Mouse (Mus musculus) thymus, adult 2 months (tissue): ENCODE measurements at regions not wholly inside any gene's neighbourhood (a gene's known extent, or its start where the extent isn't known, plus 50 kb on each side); places are given as distances from the start of the nearest gene placed in this dataset.

Source experiments
- DNase-seq: peaks from one replicate; pipeline ENCODE4 v3.0.0; 2021
- H3K27ac ChIP-seq: fragments of 200-500 bp; 2 replicates; pipeline ENCODE4 v1.5.1; 2012; ENCODE audit warnings: low read length, control low read depth; ENCODE audit not compliant: control insufficient read depth, insufficient read depth
- H3K27me3 ChIP-seq: fragments of 200-500 bp; 2 replicates; pipeline ENCODE4 v1.6.1; 2012; ENCODE audit warnings: mild to moderate bottlenecking, low read length, moderate library complexity, mixed read lengths; ENCODE audit not compliant: control insufficient read depth, insufficient read depth
- H3K36me3 ChIP-seq: fragments of 200-500 bp; 2 replicates; pipeline ENCODE4 v1.6.1; 2012; ENCODE audit warnings: mild to moderate bottlenecking, low read length, moderate library complexity; ENCODE audit not compliant: control insufficient read depth, insufficient read depth
- H3K4me1 ChIP-seq: fragments of 200-500 bp; replicated peaks from 2 replicates; pipeline ENCODE4 v1.6.1; 2012; ENCODE audit warnings: low read length; ENCODE audit not compliant: control insufficient read depth, insufficient read depth
- H3K4me3 ChIP-seq: fragments of 200-500 bp; 2 replicates; pipeline ENCODE4 v1.5.1; 2012; ENCODE audit warnings: mild to moderate bottlenecking, low read length, control low read depth, moderate library complexity; ENCODE audit not compliant: control insufficient read depth, insufficient read depth
- CTCF ChIP-seq: fragments of 200-500 bp; IDR thresholded peaks from 2 replicates; pipeline ENCODE4 v1.5.1; 2012; ENCODE audit warnings: mild to moderate bottlenecking, control low read depth, low read length, moderate library complexity, borderline replicate concordance; ENCODE audit not compliant: control insufficient read depth, poor library complexity, insufficient read depth; ENCODE audit errors: extremely low read depth
- POLR2A ChIP-seq: fragments of 200-500 bp; IDR thresholded peaks from 2 replicates; pipeline ENCODE4 v1.6.1; 2012; ENCODE audit warnings: mild to moderate bottlenecking, low read length, control low read depth, moderate library complexity; ENCODE audit not compliant: control insufficient read depth, poor library complexity, insufficient read depth; ENCODE audit errors: extremely low read depth
- WGBS: fragments of 180-500 bp; shearing (Covaris S2); methylation state at CpG from one replicate; pipeline ENCODE4 v1.1.7; 2018; 5-methylcytosine and 5-hydroxymethylcytosine counted together

DNA sequence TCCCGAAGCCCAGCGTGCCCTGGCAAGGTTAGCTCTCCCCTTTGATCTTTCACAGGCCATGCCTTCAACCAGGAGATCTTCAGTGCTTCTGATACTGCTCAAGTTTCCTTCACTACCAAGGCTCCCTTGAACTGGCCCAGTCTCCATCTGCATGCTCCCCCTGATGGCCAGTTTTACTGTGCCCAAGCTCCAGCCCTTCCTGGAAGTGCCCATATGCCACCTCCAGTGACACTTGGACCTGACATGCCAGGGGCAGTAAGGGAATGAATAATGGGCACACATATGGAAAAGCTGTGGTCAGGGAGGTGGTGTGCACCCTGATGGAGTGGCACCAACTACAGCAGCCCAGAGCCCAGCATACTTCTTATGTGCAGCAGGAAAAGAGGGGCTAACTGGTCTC lies 256.7 kb upstream of the Zmiz1 start:
- no peak overlapping the region for H3K27ac ChIP-seq
- DNase-seq: no peak
- no peaks in the 10 kb centered on the region for H3K27me3 ChIP-seq
- TF ChIP-seq POLR2A (no peak), CTCF (no peak)
- 73% methylated on average over 2 of the region's 2 CpGs for WGBS
- no peaks in the 10 kb centered on the region for H3K4me1 ChIP-seq
- no peaks in the 10 kb centered on the region for H3K36me3 ChIP-seq
- no peak overlapping the region for H3K4me3 ChIP-seq

DNA sequence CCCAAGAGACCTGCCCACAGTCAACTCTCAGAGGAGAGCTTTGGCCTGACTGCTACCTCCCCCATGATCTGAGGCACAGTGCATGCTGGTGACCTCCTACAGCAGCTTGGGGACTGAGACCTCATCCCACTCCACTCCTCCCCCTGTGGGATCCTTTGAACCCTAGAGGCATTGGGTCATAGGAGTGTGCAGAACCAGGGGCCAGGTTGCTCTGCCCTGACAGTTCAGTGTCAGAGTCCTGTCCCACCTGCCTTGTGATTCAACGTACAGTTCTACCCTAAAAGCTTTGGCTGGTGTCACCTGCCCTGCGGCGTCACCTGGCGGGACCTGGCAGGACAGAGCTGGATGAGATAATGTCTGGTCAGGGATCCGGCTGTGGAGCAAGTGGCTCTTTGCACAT lies 254.9 kb upstream of the Zmiz1 start:
- DNase-seq: no peak
- Histone ChIP-seq H3K36me3 (no peaks in the 10 kb centered on the region), H3K4me3 (no peak overlapping the region), H3K4me1 (no peaks in the 10 kb centered on the region), H3K27me3 (no peaks in the 10 kb centered on the region), H3K27ac (no peak overlapping the region)
- 96% methylated on average over 5 of the region's 5 CpGs for WGBS
- TF ChIP-seq CTCF (no peak), POLR2A (no peak)

- H3K27me3 ChIP-seq: no peaks in the 10 kb centered on the region
- no peaks in the 10 kb centered on the region for H3K4me1 ChIP-seq
- no peak overlapping the region for H3K4me3 ChIP-seq
- H3K36me3 ChIP-seq: no peaks in the 10 kb centered on the region
- TF ChIP-seq CTCF: no peak
- no peak for TF ChIP-seq POLR2A
- WGBS: 97% methylated on average over 4 of the region's 4 CpGs
- H3K27ac ChIP-seq: no peak overlapping the region
- DNase-seq: no peak
Measured at GRCm38 (mm10) chr14:25206855-25207254, 252.1 kb upstream of the Zmiz1 start.

DNA sequence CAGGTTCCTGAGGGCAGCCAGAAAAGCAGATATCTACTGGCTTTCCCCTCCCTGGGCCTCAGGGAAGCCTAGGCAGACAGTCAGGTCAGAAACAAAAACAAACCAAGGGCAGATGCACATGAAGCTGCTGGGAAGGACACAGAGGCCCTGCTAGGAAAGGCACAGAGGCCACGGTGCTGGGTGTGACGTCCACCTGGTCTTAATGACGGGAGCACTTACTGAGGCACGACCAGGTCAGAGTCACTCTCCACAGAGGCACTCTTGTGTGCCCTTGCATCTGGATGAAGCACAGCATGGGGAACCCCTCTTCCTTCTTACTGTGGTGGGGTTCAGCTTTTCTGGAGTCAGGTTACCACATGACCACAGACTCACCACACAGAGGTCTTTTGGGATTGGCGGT lies 251.6 kb upstream of the Zmiz1 start:
- H3K27ac ChIP-seq: no peak overlapping the region

GRCm38 (mm10) chr14:25208221-25209056 lies 250.5 kb upstream of the Zmiz1 start:
- no peak overlapping the region for H3K4me3 ChIP-seq
- no peaks in the 10 kb centered on the region for H3K27me3 ChIP-seq
- WGBS: 91% methylated on average over 9 of the region's 9 CpGs
- H3K4me1 ChIP-seq: no peaks in the 10 kb centered on the region
- DNase-seq: no peak
- H3K27ac ChIP-seq: no peak overlapping the region
- no peak for TF ChIP-seq CTCF
- no peaks in the 10 kb centered on the region for H3K36me3 ChIP-seq

More for the DNA sequence above, 251.6 kb upstream of the Zmiz1 start:
- Histone ChIP-seq H3K4me1 (no peaks in the 10 kb centered on the region), H3K27me3 (no peaks in the 10 kb centered on the region), H3K36me3 (no peaks in the 10 kb centered on the region), H3K4me3 (no peak overlapping the region)
- no peak for DNase-seq
- 77% methylated on average over 5 of the region's 5 CpGs for WGBS
- no peak for TF ChIP-seq POLR2A
- no peak for TF ChIP-seq CTCF

GRCm38 (mm10) chr14:25213056-25213455 lies 245.9 kb upstream of the Zmiz1 start:
- 90% methylated on average over 6 of the region's 6 CpGs for WGBS

More at GRCm38 (mm10) chr14:25213056-25213455, 245.9 kb upstream of the Zmiz1 start:
- no peaks in the 10 kb centered on the region; the same call in 1 of the 2 replicates for H3K4me1 ChIP-seq
- H3K27ac ChIP-seq: no peak overlapping the region
- H3K4me3 ChIP-seq: no peak overlapping the region
- H3K36me3 ChIP-seq: no peaks in the 10 kb centered on the region
- no peak for DNase-seq
- TF ChIP-seq POLR2A (no peak), CTCF (no peak)
- H3K27me3 ChIP-seq: no peaks in the 10 kb centered on the region
